Mouse (Mus musculus) neural tube, embryonic 13.5 days (tissue): Measurements from ENCODE around the gene Slc2a12. TPM values are rescaled to one million over a fixed set of nuclear protein-coding genes. Genes with fewer than 3 reads are reported as not detected.

ENCODE experiments used
- ATAC-seq: fragments of 200-750 bp; cut with Nextera tagmentation; 2 replicates; pipeline ENCODE4 v1.8.0; 2017; ENCODE audit warnings: low read depth, mild to moderate bottlenecking, moderate TSS enrichment, moderate library complexity
- H3K27ac ChIP-seq: fragments of 300-500 bp; sonication (generic); replicated peaks from 2 replicates; pipeline ENCODE4 v1.5.1; 2015; ENCODE audit warnings: moderate library complexity, mild to moderate bottlenecking, inconsistent platforms
- H3K27me3 ChIP-seq: fragments of 300-500 bp; sonication (generic); 2 replicates; pipeline ENCODE4 v1.6.1; 2015; ENCODE audit warnings: mild to moderate bottlenecking, inconsistent platforms
- H3K36me3 ChIP-seq: fragments of 300-500 bp; sonication (generic); 2 replicates; pipeline ENCODE4 v1.6.1; 2015; ENCODE audit warnings: mild to moderate bottlenecking, inconsistent platforms
- H3K4me1 ChIP-seq: fragments of 300-500 bp; sonication (generic); replicated peaks from 2 replicates; pipeline ENCODE4 v1.6.1; 2015; ENCODE audit warnings: inconsistent platforms
- H3K4me2 ChIP-seq: fragments of 300-500 bp; sonication (generic); 2 replicates; pipeline ENCODE4 v1.6.1; 2015; ENCODE audit warnings: inconsistent platforms, mild to moderate bottlenecking, moderate library complexity
- H3K4me3 ChIP-seq: fragments of 300-500 bp; sonication (generic); 2 replicates; pipeline ENCODE4 v1.5.1; 2015; ENCODE audit warnings: mild to moderate bottlenecking, inconsistent platforms
- H3K9ac ChIP-seq: fragments of 300-500 bp; sonication (generic); 2 replicates; pipeline ENCODE4 v1.6.1; 2015; ENCODE audit warnings: moderate library complexity, mild to moderate bottlenecking, inconsistent platforms
- H3K9me3 ChIP-seq: fragments of 300-500 bp; sonication (generic); 2 replicates; pipeline ENCODE4 v1.6.1; 2016; ENCODE audit warnings: inconsistent platforms
- WGBS: fragments of 180-500 bp; shearing (Covaris S2); methylation state at CpG from one replicate; pipeline ENCODE4 v1.1.7; 2015; 5-methylcytosine and 5-hydroxymethylcytosine counted together
- polyA plus RNA-seq: library from polyadenylated mRNA; unstranded; fragments of >200 nt; fragmentation: Nextera tagmentation; extraction: Ambion mirVana; gene quantifications from 2 replicates; pipeline ENCODE4 v1.2.1, GENCODE M21; 2015

Gene Slc2a12
- polyA plus RNA-seq, 1 experiment from 2014 or later, result 1.4 TPM

DNA sequence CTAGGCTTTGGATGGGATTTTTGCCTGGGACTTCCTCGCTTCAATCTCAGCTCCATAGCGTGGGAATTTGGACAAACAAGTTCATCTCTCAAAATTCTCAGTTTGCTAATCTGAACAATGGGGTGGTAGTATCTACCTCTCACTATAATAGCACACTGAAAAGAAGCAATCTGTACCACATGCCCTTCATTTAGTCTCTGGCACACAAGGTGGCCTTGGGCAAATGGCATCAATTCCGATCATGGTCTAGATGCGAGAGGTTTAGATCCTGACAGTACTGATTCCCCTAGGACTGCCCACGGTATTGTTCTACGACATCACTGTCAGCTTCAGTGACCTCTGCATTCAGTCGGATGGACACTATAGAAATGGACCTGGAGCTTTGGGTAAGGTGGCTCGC is 29.4 kb downstream of the Slc2a12 start:
- no peak overlapping the region for H3K9ac ChIP-seq
- WGBS, result 93% methylated on average over 8 of the region's 8 CpGs
- no peaks in the 10 kb centered on the region for H3K36me3 ChIP-seq
- no peak overlapping the region for H3K27ac ChIP-seq
- ATAC-seq, result no peak
- no peak overlapping the region for H3K4me3 ChIP-seq
- no peaks in the 10 kb centered on the region for H3K27me3 ChIP-seq
- no peak overlapping the region for H3K4me2 ChIP-seq
- 0 out of 2 replicates have a peak, but pooled peaks cover 4% of the 10 kb centered on the region for H3K4me1 ChIP-seq
- H3K9me3 ChIP-seq, result no peaks in the 10 kb centered on the region

DNA sequence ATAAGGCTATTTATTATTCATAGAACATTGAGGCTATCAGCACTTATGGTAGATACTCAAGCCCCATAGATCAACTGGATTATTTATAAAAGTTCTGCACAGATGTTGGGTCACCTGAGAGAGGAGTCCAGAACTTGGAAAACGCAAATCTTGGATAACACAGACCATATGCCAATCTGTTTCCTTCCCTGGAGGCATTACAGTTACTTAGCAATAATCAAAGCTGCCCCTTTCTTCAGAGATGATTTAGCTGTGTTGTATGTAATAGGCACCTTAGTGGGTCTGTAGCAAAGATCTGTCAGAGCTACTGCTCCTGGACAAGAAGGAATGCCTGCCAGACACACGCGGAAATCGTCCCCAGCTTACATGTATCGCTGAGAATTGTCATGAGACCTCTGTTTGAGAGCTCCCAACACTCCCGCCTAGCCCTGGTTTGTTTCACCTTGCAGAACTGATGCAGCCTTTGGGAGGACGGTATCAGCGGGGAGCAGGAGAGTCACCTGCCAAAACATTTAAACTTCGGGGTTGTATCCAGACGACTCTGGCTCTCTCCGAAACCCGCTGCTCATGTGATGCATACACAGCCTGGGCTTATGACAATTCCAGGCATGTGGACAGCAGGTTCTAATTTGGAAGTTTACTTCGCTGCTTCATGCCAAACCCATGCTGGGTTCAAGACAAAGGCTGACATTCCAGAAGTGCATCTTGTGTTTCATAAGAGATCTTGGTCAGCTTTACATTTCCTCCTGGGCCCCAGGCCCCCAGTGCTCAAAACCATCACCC is 31.2 kb downstream of the Slc2a12 start:
- H3K27me3 ChIP-seq, result no peaks in the 10 kb centered on the region
- 75% methylated on average over 13 of the region's 13 CpGs for WGBS
- no peak for ATAC-seq
- H3K9me3 ChIP-seq, result no peaks in the 10 kb centered on the region
- no peak overlapping the region for H3K4me2 ChIP-seq
- no peak overlapping the region for H3K27ac ChIP-seq
- H3K4me1 ChIP-seq, result peaks cover 10% of the 10 kb centered on the region; the same call in 1 of the 2 replicates
- no peak overlapping the region for H3K9ac ChIP-seq
- H3K4me3 ChIP-seq, result no peak overlapping the region
- no peaks in the 10 kb centered on the region for H3K36me3 ChIP-seq

DNA sequence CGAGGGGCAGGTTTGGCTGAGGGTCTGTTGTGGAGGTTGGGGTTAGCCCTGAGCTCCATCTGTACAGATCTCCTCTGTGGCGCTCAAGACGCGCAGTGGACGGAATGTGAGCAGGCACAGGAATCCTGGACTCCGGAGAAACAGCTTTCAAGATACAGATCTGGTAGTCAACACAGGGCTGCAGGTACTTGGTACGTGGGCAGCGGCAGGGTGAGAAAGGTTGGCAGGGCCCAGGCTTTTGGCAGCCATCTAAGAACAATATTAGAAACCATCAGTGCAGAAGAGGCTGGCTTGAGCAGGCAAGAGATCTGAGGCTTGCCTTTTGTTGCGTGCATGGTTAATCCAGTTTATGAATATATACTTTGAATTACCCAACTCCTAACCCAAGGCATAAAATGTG is 51.4 kb downstream of the Slc2a12 start:
- Histone ChIP-seq H3K9me3 (no peaks in the 10 kb centered on the region), H3K9ac (no peak overlapping the region), H3K4me1 (no peaks in the 10 kb centered on the region), H3K4me2 (no peak overlapping the region), H3K27me3 (no peaks in the 10 kb centered on the region), H3K36me3 (peaks cover 17% of the 10 kb centered on the region), H3K4me3 (no peak overlapping the region), H3K27ac (no peak overlapping the region)
- no peak for ATAC-seq
- WGBS, result 96% methylated on average over 9 of the region's 9 CpGs

DNA sequence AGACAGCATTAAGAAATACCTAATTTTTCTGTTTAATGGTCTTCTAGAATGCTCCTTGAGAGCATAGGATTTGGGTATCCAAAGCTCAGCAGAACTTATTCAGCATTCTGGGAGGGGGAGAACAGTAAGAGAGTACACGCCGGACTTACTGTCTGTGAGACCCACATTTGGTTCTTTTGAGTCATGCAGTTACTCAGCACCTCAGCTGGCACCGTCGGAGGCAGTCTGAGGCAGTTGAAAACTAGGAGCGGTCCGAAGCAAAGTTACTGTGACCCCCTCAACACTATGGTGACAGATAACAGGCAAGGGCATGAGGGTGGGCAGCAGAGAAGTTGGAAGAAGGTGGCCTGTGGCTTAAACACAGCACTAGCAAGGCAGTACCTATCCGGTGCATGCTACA is 52.1 kb downstream of the Slc2a12 start:
- WGBS, result 94% methylated on average over 7 of the region's 7 CpGs
- Histone ChIP-seq H3K27me3 (no peaks in the 10 kb centered on the region), H3K4me1 (no peaks in the 10 kb centered on the region), H3K27ac (no peak overlapping the region), H3K4me3 (no peak overlapping the region), H3K36me3 (peaks cover 17% of the 10 kb centered on the region), H3K9me3 (no peaks in the 10 kb centered on the region), H3K9ac (no peak overlapping the region), H3K4me2 (no peak overlapping the region)
- no peak for ATAC-seq

DNA sequence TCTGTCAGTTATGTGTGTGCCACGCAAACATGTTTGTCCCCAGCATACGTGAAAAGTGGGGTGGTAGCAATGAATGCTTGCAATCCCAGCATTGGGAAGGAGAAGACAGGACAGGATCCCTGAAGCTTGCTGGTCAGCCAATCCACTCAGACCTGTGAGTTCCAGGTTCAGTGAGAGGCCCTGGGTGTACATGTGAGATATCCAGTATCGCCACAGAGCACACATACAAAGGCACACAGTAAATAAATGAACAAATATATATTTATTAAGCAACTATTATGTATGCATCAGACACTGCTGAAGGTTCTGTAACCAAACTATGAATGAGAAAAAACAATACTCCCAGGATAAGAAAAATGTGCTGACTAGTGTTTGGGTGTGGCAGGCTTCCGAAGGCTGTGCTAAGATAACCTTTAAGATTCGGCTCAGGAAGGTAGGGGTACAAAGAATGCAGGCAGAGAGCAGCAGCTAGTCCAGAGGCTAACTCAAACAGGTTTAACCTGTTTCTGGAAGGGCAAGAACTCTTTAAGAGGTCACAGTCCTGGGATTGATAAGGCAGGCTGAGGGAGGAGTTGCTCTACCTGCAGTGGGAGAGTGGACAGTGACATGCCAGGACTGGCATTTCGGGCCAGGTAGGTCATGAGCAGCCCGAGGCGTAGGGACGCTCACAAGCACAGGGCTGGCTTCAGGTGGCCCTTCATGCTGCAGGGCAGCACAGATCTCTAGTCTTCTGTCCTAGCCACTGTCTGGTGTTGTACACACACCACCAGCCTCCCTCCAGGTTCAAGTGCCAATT is 53.5 kb downstream of the Slc2a12 start:
- Histone ChIP-seq H3K4me3 (no peak overlapping the region), H3K9me3 (no peaks in the 10 kb centered on the region), H3K27me3 (no peaks in the 10 kb centered on the region), H3K36me3 (peaks cover 20% of the 10 kb centered on the region), H3K27ac (no peak overlapping the region), H3K4me2 (no peak overlapping the region), H3K9ac (no peak overlapping the region), H3K4me1 (no peaks in the 10 kb centered on the region)
- WGBS, result 93% methylated on average over 9 of the region's 9 CpGs
- ATAC-seq, result no peak

DNA sequence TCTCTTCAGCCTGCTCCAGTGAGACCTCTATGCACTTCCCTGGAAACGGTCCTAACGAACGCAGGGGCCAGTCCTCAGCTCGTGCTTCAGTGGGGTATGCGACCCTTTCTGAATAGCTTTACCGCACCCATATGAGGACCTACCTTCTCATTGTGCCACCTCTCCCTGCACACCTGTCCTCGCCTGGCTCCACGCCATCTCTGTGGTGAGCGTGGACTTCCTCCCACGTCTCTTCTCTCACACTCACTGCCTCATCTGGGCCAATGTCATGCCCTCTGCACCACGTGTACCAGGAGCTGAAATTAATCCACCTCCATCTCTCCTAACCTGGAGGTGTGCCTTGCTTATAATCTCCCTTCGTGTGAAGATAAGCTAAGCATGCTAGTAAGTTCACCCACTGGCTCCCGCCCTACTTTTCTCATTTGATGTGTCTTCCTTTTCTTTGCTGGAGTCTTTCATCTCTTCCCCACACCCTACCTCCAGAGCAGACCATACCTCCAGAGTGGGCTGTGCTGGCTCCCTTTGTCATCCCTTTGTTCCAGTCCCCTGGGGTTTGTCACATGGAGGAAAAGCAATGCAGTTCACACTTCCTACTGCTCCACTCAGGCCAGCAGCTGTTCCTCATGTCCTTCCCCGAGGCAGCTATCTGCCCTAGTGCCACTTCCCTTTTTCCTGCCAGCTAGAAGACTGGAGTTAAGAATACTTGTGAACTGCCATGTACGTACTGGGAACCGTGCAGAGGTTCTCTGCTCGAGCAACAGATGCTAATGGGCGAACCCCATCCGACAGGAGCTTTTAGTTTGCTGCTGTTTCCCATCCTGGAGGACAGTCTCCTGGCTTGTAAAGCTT is 54.9 kb downstream of the Slc2a12 start:
- no peaks in the 10 kb centered on the region for H3K9me3 ChIP-seq
- WGBS, result 82% methylated on average over 19 of the region's 19 CpGs
- no peak overlapping the region for H3K4me3 ChIP-seq
- H3K27me3 ChIP-seq, result no peaks in the 10 kb centered on the region
- H3K4me1 ChIP-seq, result no peaks in the 10 kb centered on the region
- no peak overlapping the region for H3K27ac ChIP-seq
- no peak overlapping the region for H3K4me2 ChIP-seq
- H3K9ac ChIP-seq, result no peak overlapping the region
- ATAC-seq, result no peak
- H3K36me3 ChIP-seq, result peaks cover 31% of the 10 kb centered on the region

DNA sequence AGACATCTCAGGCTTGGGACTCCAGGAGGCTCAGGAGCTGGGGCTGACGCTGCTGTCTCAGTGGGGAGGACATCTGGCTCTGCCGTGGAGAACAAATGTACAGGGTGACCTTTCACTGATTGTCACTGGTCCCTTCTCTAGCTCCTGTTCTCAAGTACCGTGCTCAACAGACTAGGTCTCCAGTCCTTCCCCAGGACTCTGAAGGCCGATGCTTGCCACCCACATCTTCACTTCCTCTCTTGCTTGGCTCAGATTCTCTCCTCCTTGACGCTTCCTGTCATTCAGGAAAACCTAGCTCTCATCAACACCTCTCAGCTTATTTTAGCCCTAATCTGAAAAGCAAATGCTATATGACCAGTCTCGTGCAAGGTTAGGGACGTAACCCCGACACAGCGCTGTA is 56.0 kb downstream of the Slc2a12 start:
- Histone ChIP-seq H3K36me3 (peaks cover 37% of the 10 kb centered on the region), H3K4me2 (no peak overlapping the region), H3K27me3 (no peaks in the 10 kb centered on the region), H3K4me1 (no peaks in the 10 kb centered on the region), H3K9me3 (no peaks in the 10 kb centered on the region), H3K4me3 (no peak overlapping the region), H3K27ac (no peak overlapping the region), H3K9ac (no peak overlapping the region)
- 89% methylated on average over 9 of the region's 9 CpGs for WGBS
- ATAC-seq, result no peak

DNA sequence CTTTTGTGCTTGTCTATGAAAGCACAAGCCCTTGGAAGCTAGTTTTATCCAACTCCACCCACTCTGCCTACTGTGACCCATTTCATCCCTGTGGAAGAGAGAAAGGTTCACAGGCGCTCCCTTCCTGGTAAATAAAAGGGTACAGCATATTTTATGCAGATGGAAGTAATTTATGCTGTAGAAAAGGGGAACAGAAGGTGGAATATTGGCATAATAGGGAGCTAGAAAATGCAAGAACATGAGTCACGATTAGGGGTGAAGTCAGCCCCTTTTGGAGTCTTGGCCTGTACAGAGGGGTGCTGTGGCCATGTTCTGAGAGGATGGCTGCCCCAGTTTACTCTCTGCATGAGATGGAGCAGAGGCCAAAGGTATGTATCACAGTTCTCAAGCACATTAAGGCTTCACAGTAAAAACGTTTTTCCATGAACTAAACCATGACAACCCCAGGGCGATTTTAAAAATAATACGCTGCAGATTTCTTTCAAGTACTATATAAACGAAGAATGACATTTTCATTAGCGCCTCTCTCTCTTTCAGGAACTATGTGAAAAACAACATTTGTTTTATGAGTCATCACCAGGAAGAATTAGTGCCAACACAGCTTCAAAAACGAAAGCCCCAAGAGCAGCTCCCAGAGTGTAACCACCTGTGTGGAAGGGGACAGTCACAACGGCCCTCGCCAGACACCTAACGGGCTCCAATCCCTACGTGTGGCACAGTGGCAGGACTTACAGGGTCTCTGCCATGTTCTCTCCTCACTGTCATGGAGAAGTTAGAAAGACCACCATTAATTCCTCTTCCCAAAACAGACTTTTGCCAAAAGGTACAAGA is 56.9 kb downstream of the Slc2a12 start:
- H3K9ac ChIP-seq, result no peak overlapping the region
- 78% methylated on average over 12 of the region's 12 CpGs for WGBS
- H3K9me3 ChIP-seq, result no peaks in the 10 kb centered on the region
- H3K4me1 ChIP-seq, result no peaks in the 10 kb centered on the region
- H3K4me3 ChIP-seq, result no peak overlapping the region
- H3K4me2 ChIP-seq, result no peak overlapping the region
- peaks cover 40% of the 10 kb centered on the region for H3K36me3 ChIP-seq
- H3K27ac ChIP-seq, result no peak overlapping the region
- ATAC-seq, result no peak
- H3K27me3 ChIP-seq, result no peaks in the 10 kb centered on the region

DNA sequence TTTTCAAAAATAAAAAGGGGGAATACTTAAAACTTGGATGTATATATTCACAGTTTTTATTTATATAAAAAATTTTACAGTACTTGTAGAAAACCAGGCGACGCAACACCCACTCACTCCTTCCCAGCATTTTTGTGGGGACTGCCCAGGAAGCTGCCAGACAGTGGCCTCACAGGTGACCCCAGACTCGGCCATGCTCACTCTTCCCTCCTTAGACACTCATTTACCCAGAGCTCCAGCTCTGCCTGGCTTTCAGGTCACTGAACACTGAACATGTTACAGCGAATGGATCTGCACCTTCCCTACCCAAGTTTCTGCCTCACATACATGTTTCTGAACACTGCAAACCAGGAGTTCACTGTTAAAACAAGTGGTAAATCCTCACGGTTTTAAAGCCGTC is 59.0 kb downstream of the Slc2a12 start:
- Histone ChIP-seq H3K4me2 (no peak overlapping the region), H3K9ac (no peak overlapping the region), H3K9me3 (no peaks in the 10 kb centered on the region), H3K36me3 (peaks cover 62% of the 10 kb centered on the region), H3K27me3 (no peaks in the 10 kb centered on the region), H3K4me3 (no peak overlapping the region), H3K4me1 (no peaks in the 10 kb centered on the region), H3K27ac (no peak overlapping the region)
- 90% methylated on average over 6 of the region's 6 CpGs for WGBS
- ATAC-seq, result no peak

DNA sequence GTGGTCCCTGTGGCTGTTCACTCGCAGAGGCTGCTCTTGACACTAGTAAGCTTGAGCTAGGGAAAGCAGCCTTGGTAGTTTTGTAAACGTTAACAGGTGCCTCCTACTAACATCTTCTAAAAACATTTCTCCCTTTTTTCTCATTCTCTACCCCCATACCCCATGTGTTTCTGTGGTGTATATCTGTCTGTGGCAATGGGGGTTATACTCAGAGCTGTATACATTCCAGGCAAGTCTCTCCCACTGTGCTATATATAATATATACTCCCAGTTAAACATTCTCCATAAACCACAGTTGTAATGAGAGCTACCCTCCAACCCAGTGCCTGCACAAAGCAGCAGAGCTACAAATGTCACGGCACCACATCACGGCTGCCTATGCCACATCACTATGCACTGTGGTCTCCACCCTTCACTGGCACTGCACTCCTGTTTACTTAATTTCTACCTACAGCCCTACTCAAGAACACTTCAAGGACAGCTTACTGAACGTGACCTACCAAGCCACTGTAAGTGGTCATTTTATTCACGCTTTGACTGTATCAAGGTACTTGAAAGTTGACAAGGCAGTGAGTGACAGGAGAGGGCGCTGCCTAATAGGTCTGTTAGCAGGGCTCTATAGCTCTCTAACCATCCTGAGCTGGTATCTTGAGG is 63.5 kb downstream of the Slc2a12 start:
- H3K27me3 ChIP-seq, result no peaks in the 10 kb centered on the region
- no peak for ATAC-seq
- no peak overlapping the region for H3K4me2 ChIP-seq
- no peak overlapping the region for H3K4me3 ChIP-seq
- no peak overlapping the region for H3K9ac ChIP-seq
- peaks cover 67% of the 10 kb centered on the region for H3K36me3 ChIP-seq
- H3K4me1 ChIP-seq, result no peaks in the 10 kb centered on the region
- H3K27ac ChIP-seq, result no peak overlapping the region
- H3K9me3 ChIP-seq, result no peaks in the 10 kb centered on the region
- WGBS, result 94% methylated on average over 7 of the region's 7 CpGs

DNA sequence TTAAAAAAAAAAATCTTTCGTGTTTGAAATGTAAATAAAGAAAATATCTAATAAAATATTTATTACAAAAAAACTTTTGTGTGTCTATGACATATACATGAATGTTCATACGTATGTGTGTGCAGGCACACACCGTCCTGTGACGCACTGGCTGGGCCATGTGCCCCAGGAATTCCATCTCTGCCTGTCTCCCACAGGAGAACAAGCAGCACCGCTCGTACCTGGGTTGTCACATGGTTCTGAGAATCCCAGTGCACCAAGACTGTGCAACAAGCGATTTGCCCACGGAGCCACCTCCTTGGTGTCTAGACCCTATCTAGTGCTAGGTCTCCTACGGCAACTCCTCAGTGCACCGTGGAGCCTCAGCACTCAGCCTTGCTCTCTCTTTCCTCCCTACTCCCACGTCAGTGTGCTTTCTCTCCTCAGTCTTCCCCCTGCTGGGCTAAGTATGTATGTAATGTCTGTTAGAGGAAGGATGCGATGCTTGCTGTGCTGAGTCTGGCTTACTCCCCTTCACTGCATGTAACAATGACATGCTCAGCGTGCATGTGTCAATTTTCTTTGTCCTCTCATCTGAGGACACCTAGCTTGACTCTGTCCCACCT is 65.5 kb downstream of the Slc2a12 start:
- Histone ChIP-seq H3K4me2 (no peak overlapping the region), H3K4me3 (no peak overlapping the region), H3K9ac (no peak overlapping the region), H3K9me3 (no peaks in the 10 kb centered on the region), H3K27ac (no peak overlapping the region), H3K36me3 (peaks cover 54% of the 10 kb centered on the region), H3K27me3 (no peaks in the 10 kb centered on the region), H3K4me1 (no peaks in the 10 kb centered on the region)
- 80% methylated on average over 13 of the region's 13 CpGs for WGBS
- no peak for ATAC-seq
